Mouse (Mus musculus) liver, adult 2 months (tissue): ENCODE data around the gene Sgf29.

Experiments used
- CTCF ChIP-seq: fragments of 200-500 bp; IDR thresholded peaks from 2 replicates; pipeline ENCODE4 v1.5.1; 2011; ENCODE audit warnings: low read depth, low read length, control low read depth
- POLR2A ChIP-seq: fragments of 200-500 bp; IDR thresholded peaks from 2 replicates; pipeline ENCODE4 v1.6.1; 2011; ENCODE audit warnings: low read length, control low read depth; ENCODE audit not compliant: insufficient read depth; ENCODE audit errors: extremely low read depth

DNA sequence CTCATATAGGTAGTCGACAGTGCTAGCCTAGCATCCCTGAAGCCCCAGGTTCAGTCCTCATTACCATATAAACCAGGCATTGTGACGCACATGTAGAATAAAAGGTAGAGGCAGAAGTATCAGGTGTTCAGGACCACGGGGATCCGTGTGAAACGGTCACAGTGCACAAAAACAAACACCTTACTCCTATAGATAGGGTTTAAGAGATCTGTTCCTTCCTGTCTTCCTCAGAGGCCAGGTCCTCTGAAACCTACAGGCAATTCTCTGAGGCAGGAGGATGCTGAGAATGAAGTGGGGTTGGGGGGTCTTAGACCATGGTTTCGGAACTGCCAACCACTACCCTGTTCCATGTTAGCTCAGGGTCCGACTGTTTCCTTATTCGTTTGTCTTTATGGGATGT is 48.7 kb downstream of the Sgf29 start:
- TF ChIP-seq CTCF (no peak), POLR2A (no peak)
